Mouse (Mus musculus): ENCODE data around the gene Fam155a.

DNA sequence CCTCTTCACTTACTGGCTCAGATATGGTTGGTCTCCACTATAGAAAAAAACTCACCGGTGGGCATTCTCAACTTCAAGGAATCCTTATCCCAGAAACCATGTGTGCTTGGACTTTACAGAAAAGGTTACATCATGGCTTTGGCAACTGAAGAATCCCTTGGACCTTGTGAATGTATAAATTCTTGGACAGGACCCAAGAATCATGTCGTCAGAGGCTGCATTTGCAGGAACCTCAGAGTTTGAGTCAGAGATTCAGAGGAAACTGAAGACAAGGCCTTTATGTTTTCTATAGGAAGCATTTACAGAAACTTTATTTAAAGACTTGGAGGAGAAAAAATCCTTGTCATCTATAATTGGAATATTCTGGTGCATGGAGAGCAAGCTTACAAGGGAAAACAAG lies 475.9 kb downstream of the Fam155a start:
- TF ChIP-seq CTCF (IDR thresholded peaks at IDR 0.05; ENCODE audit: low read depth) (no peak), EP300 (IDR thresholded peaks at IDR 0.05; ENCODE audit: low read depth) (no peak)
